In the genomic region with DNA sequence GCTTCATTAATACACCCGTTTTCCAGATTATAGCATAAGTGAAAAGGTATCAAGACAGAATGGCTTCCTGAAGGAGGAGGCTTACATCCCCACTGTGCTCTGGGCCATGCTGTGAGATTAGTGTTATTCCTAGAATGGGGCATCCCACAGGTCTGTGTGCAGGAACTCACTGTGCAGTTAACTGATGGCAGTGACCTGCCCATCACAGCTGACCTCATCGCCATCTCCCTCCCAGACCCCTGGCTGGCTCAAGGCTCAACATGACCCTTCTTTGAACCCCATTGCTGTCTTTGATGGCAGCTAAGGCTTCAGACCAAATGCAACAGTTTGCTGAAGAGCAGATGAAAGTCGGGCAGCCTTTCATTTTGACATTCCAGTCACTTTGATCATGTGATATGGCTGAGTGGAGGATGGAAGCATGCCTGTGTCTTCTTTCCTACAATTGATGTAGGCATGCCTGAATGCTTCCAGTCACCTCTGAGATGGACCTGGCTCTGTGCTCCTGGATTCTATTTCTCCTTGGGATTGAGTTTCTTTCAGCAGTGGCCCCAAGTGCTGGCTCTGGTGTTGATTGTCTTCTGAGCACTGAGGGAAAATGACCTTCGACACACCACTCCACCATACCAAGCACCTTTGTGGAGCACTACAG, we compare ENCODE assay signal across 26 mouse cellular contexts.
"Had no signal": no experiment of that assay in that cellular context is flagged by ENCODE, and none has a peak within 500 bp of the region (broad histone marks: within the 10 kb centered on the region; RNA-seq: fewer than 3 reads in every experiment).

No protein-coding gene starts in this region.

- H3K36me3 ChIP-seq: heart, embryonic 10.5 days; heart, embryonic 12.5 days; intestine, embryonic 15.5 days; limb, embryonic 10.5 days; limb, embryonic 12.5 days; liver, embryonic 13.5 days; liver, embryonic 15.5 days had no signal

- H3K27me3 ChIP-seq: heart, embryonic 12.5 days; hindbrain, embryonic 12.5 days; intestine, embryonic 15.5 days; limb, embryonic 12.5 days; liver, embryonic 13.5 days; liver, embryonic 15.5 days had no signal

- H3K4me2 ChIP-seq: heart, embryonic 12.5 days; hindbrain, embryonic 12.5 days; hindbrain, embryonic 14.5 days; intestine, embryonic 15.5 days; limb, embryonic 12.5 days; liver, embryonic 11.5 days; liver, embryonic 13.5 days; liver, embryonic 15.5 days had no signal

- DNase-seq: gastrocnemius, postnatal 10 days; gastrocnemius, postnatal 25 days; heart, adult 18-20 months; heart, postnatal 10 days; heart, postnatal 4 days; kidney, adult 2 months; kidney, postnatal 14 days; kidney, postnatal 36 days; liver; liver, embryonic 13.5 days had no signal

- ATAC-seq: hindbrain, embryonic 16.5 days; inflammation-experienced regulatory T-cells, adult 6 months; intestine, embryonic 15.5 days; intestine, postnatal 0 days had no signal

- H3K4me3 ChIP-seq: gastrocnemius, adult 2 months; heart, embryonic 10.5 days; heart, embryonic 12.5 days; hindbrain, embryonic 10.5 days; hindbrain, embryonic 12.5 days; intestine, embryonic 15.5 days; layer of hippocampus, adult 2 months; left cerebral cortex, adult 2 months; limb, embryonic 10.5 days; limb, embryonic 12.5 days; liver, embryonic 13.5 days; liver, embryonic 15.5 days had no signal

- H3K9ac ChIP-seq: heart, embryonic 12.5 days; hindbrain, embryonic 12.5 days; hindbrain, embryonic 14.5 days; intestine, embryonic 15.5 days; limb, embryonic 12.5 days; liver, embryonic 13.5 days; liver, embryonic 15.5 days had no signal

- H3K27ac ChIP-seq: gastrocnemius, adult 2 months; heart, embryonic 10.5 days; hindbrain, embryonic 10.5 days; hindbrain, embryonic 12.5 days; hindbrain, embryonic 14.5 days; intestine, embryonic 15.5 days; layer of hippocampus, adult 2 months; left cerebral cortex, adult 2 months; limb, embryonic 10.5 days; limb, embryonic 12.5 days; liver, embryonic 13.5 days; liver, embryonic 15.5 days had no signal

- H3K9me3 ChIP-seq: heart, embryonic 10.5 days; heart, embryonic 12.5 days; hindbrain, embryonic 10.5 days; hindbrain, embryonic 12.5 days; intestine, embryonic 15.5 days; limb, embryonic 10.5 days; limb, embryonic 12.5 days had no signal

- H3K4me1 ChIP-seq: intestine, embryonic 15.5 days; liver, embryonic 13.5 days; liver, embryonic 15.5 days had no signal
